Mouse (Mus musculus): Measurements from ENCODE around the gene Apopt1.

Gene Apopt1

DNA sequence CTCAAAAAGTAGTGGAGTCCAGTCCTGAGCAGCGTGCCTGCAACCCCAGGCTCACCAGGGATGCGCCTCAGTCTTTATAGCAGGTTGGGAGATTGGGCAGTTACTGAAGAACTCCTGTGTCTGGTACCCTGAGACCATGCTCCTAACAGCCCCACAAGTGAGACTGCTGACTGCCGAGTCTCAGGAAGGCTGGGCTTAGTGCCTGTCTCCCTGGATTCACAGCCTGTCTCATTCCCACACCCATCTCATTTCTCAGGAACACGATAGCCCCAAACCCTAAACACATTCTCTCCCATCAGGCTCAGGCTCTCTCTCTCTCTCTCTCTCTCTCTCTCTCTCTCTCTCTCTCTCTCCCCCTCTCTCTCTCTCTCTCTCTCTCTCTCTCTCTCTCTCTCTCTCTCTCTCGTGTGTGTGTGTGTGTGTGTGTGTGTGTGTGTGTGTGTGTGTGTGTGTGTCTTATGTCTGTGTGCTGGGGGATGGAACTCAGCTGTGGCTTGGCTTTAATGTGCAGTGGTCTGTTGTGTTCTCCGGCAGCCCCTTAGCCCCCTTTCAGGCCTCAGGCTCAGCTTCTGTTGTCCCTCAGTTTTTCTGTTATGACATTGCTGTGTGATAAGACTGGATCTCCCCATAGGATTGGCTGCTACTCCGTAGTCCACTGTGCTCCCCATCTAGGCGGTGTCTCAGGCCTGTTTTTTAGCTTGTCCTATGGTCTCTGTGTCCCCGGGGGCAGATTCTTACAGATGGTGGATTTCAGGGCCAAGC lies 56.9 kb downstream of the Apopt1 start:
- no peak for DNase-seq (ENCODE audit: low spot score in 2 of 2)

GRCm38 (mm10) chr12:111770651-111771050 lies 57.6 kb downstream of the Apopt1 start:
- no peak for DNase-seq (ENCODE audit: low spot score in 2 of 2)

DNA sequence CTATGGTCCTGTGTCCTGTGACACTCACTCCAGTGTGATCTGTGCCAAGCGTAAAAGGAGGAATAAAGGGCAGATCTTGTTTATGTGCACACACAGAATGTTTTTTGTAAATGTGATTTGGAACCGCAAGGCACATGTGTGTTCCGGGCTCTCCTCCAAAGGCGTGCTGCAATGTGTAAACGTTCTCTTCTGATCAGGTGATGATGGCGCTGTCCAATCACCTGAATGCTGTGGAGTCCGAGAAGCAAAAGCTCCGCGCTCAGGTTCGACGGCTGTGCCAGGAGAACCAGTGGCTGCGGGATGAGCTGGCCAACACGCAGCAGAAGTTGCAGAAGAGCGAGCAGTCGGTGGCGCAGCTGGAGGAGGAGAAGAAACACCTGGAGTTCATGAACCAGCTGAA lies 61.1 kb downstream of the Apopt1 start:
- DNase-seq (ENCODE audit: low spot score in 2 of 2): no peak

- no peak for DNase-seq (ENCODE audit: low spot score in 2 of 2)
Observed at GRCm38 (mm10) chr12:111774845-111775244, 61.8 kb downstream of the Apopt1 start.

DNA sequence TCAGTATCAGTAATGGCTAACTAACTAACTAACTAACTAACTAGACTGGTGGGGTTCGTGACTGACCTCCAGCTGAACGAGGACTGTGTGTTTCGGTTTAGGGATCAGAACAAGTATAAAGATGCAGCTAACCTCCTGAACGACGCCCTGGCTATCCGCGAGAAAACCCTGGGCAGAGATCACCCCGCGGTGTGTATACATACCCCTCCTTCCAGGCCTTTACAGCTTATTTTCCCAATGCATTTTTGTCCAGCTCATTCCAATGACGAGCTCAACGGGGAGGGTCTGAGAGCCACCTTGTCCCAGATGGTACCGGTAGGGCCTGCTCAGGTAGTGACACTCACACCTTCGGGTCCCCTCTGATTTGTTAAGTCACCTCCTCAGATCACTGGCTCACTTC lies 64.9 kb downstream of the Apopt1 start:
- DNase-seq (ENCODE audit: low spot score in 2 of 2): no peak

GRCm38 (mm10) chr12:111779544-111779943 lies 66.5 kb downstream of the Apopt1 start:
- DNase-seq (ENCODE audit: low spot score in 2 of 2): no peak

- DNase-seq (ENCODE audit: low spot score in 2 of 2): no peak
Observed at GRCm38 (mm10) chr12:111785174-111785573, 72.1 kb downstream of the Apopt1 start.

GRCm38 (mm10) chr12:111787015-111787414 lies 74.0 kb downstream of the Apopt1 start:
- no peak for DNase-seq (ENCODE audit: low spot score in 2 of 2)

GRCm38 (mm10) chr12:111790090-111790489 lies 77.0 kb downstream of the Apopt1 start:
- DNase-seq (ENCODE audit: low spot score in 2 of 2): no peak

GRCm38 (mm10) chr12:111790631-111791030 lies 77.6 kb downstream of the Apopt1 start:
- DNase-seq (ENCODE audit: low spot score in 2 of 2): no peak

DNA sequence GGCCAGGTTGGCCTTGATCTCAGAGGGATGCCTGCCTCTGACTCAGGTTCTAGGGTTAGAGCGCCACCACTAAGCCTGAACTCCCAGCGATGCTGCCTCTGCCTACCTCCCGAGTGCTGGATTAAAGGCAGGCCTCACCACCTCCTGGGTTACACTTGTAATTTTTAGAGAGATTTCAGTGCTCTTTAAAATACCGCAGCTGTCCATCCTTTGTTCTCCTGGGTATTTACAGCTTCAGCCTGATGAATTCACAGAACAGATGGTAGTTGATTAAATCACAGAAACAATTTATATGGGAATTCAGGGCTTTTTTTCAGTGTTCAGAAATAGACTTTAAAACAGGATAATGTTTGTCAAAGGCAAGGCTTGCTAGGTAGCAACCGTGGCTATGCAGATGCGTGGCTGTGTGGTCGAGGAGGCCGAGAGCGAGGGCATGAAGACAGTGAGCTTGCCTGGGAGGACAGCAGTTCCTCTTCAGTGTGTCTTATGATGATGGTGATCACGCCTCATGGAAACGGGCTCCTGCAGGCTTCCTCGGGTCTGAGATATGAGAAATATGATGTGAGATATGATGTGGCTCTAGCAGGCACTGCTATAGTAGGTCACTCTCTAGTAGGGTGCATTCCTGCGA lies 78.5 kb downstream of the Apopt1 start:
- no peak for DNase-seq (ENCODE audit: low spot score in 2 of 2)

- no peak for DNase-seq (ENCODE audit: low spot score in 2 of 2)
Observed at GRCm38 (mm10) chr12:111794102-111794501, 81.0 kb downstream of the Apopt1 start.

GRCm38 (mm10) chr12:111794526-111795179 lies 81.6 kb downstream of the Apopt1 start:
- DNase-seq (ENCODE audit: low spot score in 2 of 2): no peak

GRCm38 (mm10) chr12:111795180-111795895 lies 82.3 kb downstream of the Apopt1 start:
- DNase-seq (ENCODE audit: low spot score in 2 of 2): no peak

DNA sequence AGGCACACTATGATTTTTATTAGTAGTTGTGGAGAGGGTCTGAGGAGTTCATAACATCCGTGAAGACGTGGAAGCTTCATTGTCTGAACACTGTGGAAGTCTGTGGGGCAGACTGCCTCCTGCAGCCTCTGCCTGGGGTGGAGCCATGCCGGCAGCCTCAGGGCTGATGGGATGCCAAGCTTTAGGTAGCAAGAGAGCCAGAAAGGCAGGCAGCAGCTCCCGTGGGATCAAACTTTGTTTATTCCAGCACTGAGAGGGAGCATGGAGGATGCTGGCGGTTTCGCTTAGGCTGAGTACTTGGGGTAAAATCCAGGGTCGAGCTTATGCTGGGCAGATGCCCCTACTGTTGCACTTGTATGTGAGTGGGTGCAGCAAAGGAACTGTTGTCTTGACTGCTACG lies 84.2 kb downstream of the Apopt1 start:
- DNase-seq (ENCODE audit: low spot score in 2 of 2): no peak

- DNase-seq (ENCODE audit: low spot score in 2 of 2): no peak
Observed at GRCm38 (mm10) chr12:111798493-111798892, 85.4 kb downstream of the Apopt1 start.

- no peak for DNase-seq (ENCODE audit: low spot score in 2 of 2)
Observed at GRCm38 (mm10) chr12:111800459-111801183, 87.6 kb downstream of the Apopt1 start.

- no peak for DNase-seq (ENCODE audit: low spot score in 2 of 2)
Observed at GRCm38 (mm10) chr12:111803538-111803937, 90.5 kb downstream of the Apopt1 start.
